Mouse (Mus musculus): ENCODE results near the gene Prkce. TPM values are rescaled to one million over a fixed set of nuclear protein-coding genes. Genes with fewer than 3 reads are reported as not detected.
A peak's percentile ranks its signal among the peaks of the same experiment; 100 is the strongest.

The Prkce gene
- polyA plus RNA-seq, 1 experiment from 2014 or later, result 4.4 TPM

DNA sequence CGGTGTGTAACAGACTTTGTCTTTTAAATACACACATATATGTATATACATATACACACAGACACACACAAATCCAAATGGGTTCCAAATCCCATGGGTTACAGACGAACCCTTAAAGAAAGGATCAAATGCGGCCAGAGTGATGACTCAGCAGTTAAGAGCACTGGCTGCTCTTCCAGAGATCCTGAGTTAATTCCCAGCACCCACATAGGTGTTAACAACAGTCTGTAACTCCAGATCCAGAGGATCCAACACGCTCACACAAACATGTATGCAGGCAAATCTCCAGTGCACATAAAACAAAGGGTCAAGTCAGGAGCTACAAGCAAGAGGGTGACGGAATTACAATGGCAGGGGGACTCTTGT, 41.2 kb downstream of the Prkce start:
- no peak overlapping the region for H3K4me3 ChIP-seq (replicated peaks; ENCODE audit: low read length)
- no peak for ATAC-seq (ENCODE audit: insufficient read depth, low FRiP score)
- no peak overlapping the region for H3K9ac ChIP-seq (ENCODE audit: low read length)
- no peaks in the 10 kb centered on the region for H3K27me3 ChIP-seq (ENCODE audit: control insufficient read depth, insufficient read depth, low read length)
- H3K27ac ChIP-seq (ENCODE audit: low read length), result no peak overlapping the region
- H3K4me2 ChIP-seq (ENCODE audit: low read depth, low read length), result no peak overlapping the region
- H3K9me3 ChIP-seq (replicated peaks; ENCODE audit: control insufficient read depth, low read length), result no peaks in the 10 kb centered on the region
- H3K36me3 ChIP-seq (ENCODE audit: control insufficient read depth, insufficient read depth, low read length), result no peaks in the 10 kb centered on the region
- H3K4me1 ChIP-seq (ENCODE audit: control insufficient read depth, insufficient read depth, low read length), result no peaks in the 10 kb centered on the region
- WGBS, result 88% methylated on average over 5 of the region's 5 CpGs

DNA sequence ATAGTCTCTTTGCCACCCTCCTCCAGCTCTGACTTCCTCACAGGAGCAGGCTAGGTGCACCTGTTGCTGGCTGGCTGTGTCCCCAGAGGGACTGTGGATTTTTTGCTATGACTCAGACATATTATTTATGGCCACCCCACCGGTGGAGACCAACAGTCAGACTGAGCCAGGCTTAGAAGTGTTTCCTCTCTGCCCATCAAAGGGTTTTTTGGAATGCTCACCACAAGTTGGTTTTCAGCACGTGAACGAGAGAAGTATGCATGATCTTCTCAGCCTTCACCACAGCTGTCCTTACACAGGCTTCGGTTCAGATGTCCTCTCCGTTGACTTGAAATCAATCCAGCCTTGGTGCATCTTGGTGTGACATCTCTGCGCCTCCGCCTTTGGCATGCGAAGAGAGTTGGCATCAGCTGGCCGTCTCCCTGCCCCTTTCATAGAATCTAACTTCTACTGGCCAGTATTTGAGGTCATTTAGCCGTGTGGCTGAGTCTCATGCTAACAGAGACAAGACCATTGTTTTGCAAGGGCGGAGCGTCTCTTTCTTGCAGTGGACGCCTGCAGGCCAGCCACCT, 42.2 kb downstream of the Prkce start:
- Histone ChIP-seq H3K4me1 (ENCODE audit: control insufficient read depth, insufficient read depth, low read length) (no peaks in the 10 kb centered on the region; the same call in 1 of the 2 replicates), H3K27ac (ENCODE audit: low read length) (no peak overlapping the region), H3K4me2 (ENCODE audit: low read depth, low read length) (no peak overlapping the region), H3K9me3 (replicated peaks; ENCODE audit: control insufficient read depth, low read length) (no peaks in the 10 kb centered on the region), H3K4me3 (replicated peaks; ENCODE audit: low read length) (no peak overlapping the region), H3K27me3 (ENCODE audit: control insufficient read depth, insufficient read depth, low read length) (no peaks in the 10 kb centered on the region), H3K36me3 (ENCODE audit: control insufficient read depth, insufficient read depth, low read length) (no peaks in the 10 kb centered on the region), H3K9ac (ENCODE audit: low read length) (no peak overlapping the region)
- no peak for ATAC-seq (ENCODE audit: insufficient read depth, low FRiP score)
- 80% methylated on average over 13 of the region's 13 CpGs for WGBS

DNA sequence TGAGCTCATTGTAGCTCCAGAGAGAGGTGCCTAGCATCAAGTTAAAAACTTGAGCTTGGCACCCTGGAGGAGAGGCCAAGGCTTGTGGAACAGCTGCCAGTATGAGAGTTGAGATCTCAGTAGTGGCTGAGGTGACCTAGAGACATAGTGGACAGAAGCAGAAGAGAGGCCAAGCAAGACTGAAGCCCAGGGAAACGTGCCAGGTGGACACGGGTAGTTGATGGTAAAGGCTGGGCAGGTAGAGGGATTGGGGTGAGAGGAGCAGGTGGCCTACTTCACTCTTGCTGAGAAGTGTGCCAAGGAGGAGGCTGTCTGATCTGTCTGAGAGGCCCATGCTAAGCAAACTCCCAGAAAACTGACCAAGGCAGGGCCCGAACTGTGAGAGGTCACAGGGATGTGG, 44.6 kb downstream of the Prkce start:
- 90% methylated on average over 3 of the region's 3 CpGs for WGBS
- no peak overlapping the region for H3K27ac ChIP-seq (ENCODE audit: low read length)
- no peaks in the 10 kb centered on the region; the same call in 1 of the 2 replicates for H3K4me1 ChIP-seq (ENCODE audit: control insufficient read depth, insufficient read depth, low read length)
- no peak overlapping the region for H3K4me2 ChIP-seq (ENCODE audit: low read depth, low read length)
- no peak overlapping the region for H3K4me3 ChIP-seq (replicated peaks; ENCODE audit: low read length)
- H3K9ac ChIP-seq (ENCODE audit: low read length), result no peak overlapping the region
- no peaks in the 10 kb centered on the region for H3K9me3 ChIP-seq (replicated peaks; ENCODE audit: control insufficient read depth, low read length)
- H3K27me3 ChIP-seq (ENCODE audit: control insufficient read depth, insufficient read depth, low read length), result no peaks in the 10 kb centered on the region
- no peak for ATAC-seq (ENCODE audit: insufficient read depth, low FRiP score)
- H3K36me3 ChIP-seq (ENCODE audit: control insufficient read depth, insufficient read depth, low read length), result no peaks in the 10 kb centered on the region

DNA sequence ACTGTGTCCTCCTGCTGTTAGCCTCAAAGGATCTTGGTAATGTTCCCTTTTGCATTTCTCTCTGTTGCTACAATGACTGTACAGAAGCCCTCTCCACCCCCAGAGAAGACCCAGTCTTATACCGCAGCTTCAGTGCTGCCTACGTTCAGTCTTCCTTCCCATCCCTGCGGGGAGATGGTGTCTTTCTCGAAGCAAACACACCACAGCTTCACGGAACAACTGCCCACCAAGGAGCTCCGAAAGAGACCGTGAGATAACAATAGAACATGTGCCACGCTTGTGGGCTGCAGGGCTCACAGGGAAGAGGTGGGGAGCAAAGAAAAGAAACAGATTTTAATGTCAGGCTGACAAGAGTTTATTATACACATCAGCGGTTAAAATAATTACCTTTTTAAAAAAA, 46.7 kb downstream of the Prkce start:
- H3K4me2 ChIP-seq (ENCODE audit: low read depth, low read length), result no peak overlapping the region
- H3K27me3 ChIP-seq (ENCODE audit: control insufficient read depth, insufficient read depth, low read length), result no peaks in the 10 kb centered on the region
- no peaks in the 10 kb centered on the region; the same call in 1 of the 2 replicates for H3K4me1 ChIP-seq (ENCODE audit: control insufficient read depth, insufficient read depth, low read length)
- H3K4me3 ChIP-seq (replicated peaks; ENCODE audit: low read length), result no peak overlapping the region
- no peak for ATAC-seq (ENCODE audit: insufficient read depth, low FRiP score)
- peak overlapping the region; percentile 54 for H3K9ac ChIP-seq (ENCODE audit: low read length)
- H3K36me3 ChIP-seq (ENCODE audit: control insufficient read depth, insufficient read depth, low read length), result no peaks in the 10 kb centered on the region
- 46% methylated on average over 9 of the region's 9 CpGs for WGBS
- peak overlapping the region; percentile 38; the same call in 1 of the 2 replicates for H3K27ac ChIP-seq (ENCODE audit: low read length)
- H3K9me3 ChIP-seq (replicated peaks; ENCODE audit: control insufficient read depth, low read length), result no peaks in the 10 kb centered on the region

DNA sequence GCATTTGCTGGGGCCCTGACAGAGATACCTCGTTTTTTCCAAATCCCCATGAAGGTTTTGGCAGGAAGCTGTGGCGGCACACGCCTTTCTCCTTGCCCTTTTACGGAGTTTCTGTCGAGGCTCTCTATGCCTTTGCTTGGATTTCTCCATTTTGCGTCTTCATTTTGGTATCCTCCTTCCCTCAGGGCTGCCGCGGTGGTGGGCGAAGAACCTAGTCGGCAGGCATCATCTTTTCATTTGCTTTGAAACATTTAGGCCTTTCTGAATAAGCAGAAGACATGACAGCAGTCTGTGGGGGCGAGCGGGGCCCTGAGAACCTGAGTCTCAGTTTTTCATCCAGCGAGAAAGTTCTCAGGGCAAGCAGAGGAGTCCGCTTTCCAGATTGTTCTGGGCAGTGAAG, 47.2 kb downstream of the Prkce start:
- no peaks in the 10 kb centered on the region for H3K27me3 ChIP-seq (ENCODE audit: control insufficient read depth, insufficient read depth, low read length)
- no peaks in the 10 kb centered on the region for H3K9me3 ChIP-seq (replicated peaks; ENCODE audit: control insufficient read depth, low read length)
- H3K36me3 ChIP-seq (ENCODE audit: control insufficient read depth, insufficient read depth, low read length), result no peaks in the 10 kb centered on the region
- 69% methylated on average over 14 of the region's 14 CpGs for whole genome bisulfite sequencing
- no peak overlapping the region for H3K4me2 ChIP-seq (ENCODE audit: low read depth, low read length)
- no peak overlapping the region for H3K9ac ChIP-seq (ENCODE audit: low read length)
- H3K4me1 ChIP-seq (ENCODE audit: control insufficient read depth, insufficient read depth, low read length), result no peaks in the 10 kb centered on the region; the same call in 1 of the 2 replicates
- H3K27ac ChIP-seq (ENCODE audit: low read length), result peak overlapping the region; percentile 38; the same call in 1 of the 2 replicates
- ATAC-seq (ENCODE audit: insufficient read depth, low FRiP score), result no peak; the same call in 1 of the 2 replicates
- no peak overlapping the region for H3K4me3 ChIP-seq (replicated peaks; ENCODE audit: low read length)

GRCm38 (mm10) chr17:86215771-86216170, 48.2 kb downstream of the Prkce start:
- no peak overlapping the region for H3K4me2 ChIP-seq (ENCODE audit: low read depth, low read length)
- no peak overlapping the region for H3K4me3 ChIP-seq (replicated peaks; ENCODE audit: low read length)
- H3K27me3 ChIP-seq (ENCODE audit: control insufficient read depth, insufficient read depth, low read length), result no peaks in the 10 kb centered on the region
- H3K36me3 ChIP-seq (ENCODE audit: control insufficient read depth, insufficient read depth, low read length), result no peaks in the 10 kb centered on the region
- no peaks in the 10 kb centered on the region for H3K9me3 ChIP-seq (replicated peaks; ENCODE audit: control insufficient read depth, low read length)
- no peak overlapping the region for H3K9ac ChIP-seq (ENCODE audit: low read length)
- H3K4me1 ChIP-seq (ENCODE audit: control insufficient read depth, insufficient read depth, low read length), result no peaks in the 10 kb centered on the region; the same call in 1 of the 2 replicates
- ATAC-seq (ENCODE audit: insufficient read depth, low FRiP score), result peak; percentile 23; the same call in 1 of the 2 replicates
- H3K27ac ChIP-seq (ENCODE audit: low read length), result no peak overlapping the region
- 74% methylated on average over 7 of the region's 7 CpGs for WGBS

DNA sequence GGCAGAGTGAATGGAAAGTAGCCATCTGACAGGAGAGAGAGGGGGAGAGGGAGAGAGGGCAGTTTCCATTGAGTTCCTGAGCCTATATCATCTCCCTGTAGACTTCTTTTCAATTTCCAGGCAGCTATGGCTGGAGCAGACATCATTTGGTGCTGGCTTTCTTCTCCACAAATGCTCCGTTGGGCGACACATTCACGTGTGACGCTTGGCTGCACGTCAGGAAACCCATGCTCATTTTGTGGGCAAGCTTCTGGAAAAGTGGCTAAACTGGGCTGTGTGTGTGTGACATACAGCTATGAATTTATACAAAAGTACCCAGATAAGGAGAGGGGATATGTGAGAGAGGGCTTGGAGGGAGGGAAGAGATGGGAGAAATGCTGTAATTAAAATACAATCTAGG, 49.9 kb downstream of the Prkce start:
- Histone ChIP-seq H3K4me1 (ENCODE audit: control insufficient read depth, insufficient read depth, low read length) (no peaks in the 10 kb centered on the region; the same call in 1 of the 2 replicates), H3K9ac (ENCODE audit: low read length) (no peak overlapping the region), H3K27ac (ENCODE audit: low read length) (no peak overlapping the region), H3K27me3 (ENCODE audit: control insufficient read depth, insufficient read depth, low read length) (no peaks in the 10 kb centered on the region), H3K36me3 (ENCODE audit: control insufficient read depth, insufficient read depth, low read length) (no peaks in the 10 kb centered on the region), H3K4me3 (replicated peaks; ENCODE audit: low read length) (no peak overlapping the region), H3K9me3 (replicated peaks; ENCODE audit: control insufficient read depth, low read length) (no peaks in the 10 kb centered on the region), H3K4me2 (ENCODE audit: low read depth, low read length) (no peak overlapping the region)
- 82% methylated on average over 5 of the region's 5 CpGs for WGBS
- no peak for ATAC-seq (ENCODE audit: insufficient read depth, low FRiP score)

GRCm38 (mm10) chr17:86218553-86218952, 51.0 kb downstream of the Prkce start:
- Histone ChIP-seq H3K4me2 (ENCODE audit: low read depth, low read length) (no peak overlapping the region), H3K9ac (ENCODE audit: low read length) (no peak overlapping the region), H3K9me3 (replicated peaks; ENCODE audit: control insufficient read depth, low read length) (no peaks in the 10 kb centered on the region), H3K27ac (ENCODE audit: low read length) (no peak overlapping the region), H3K4me3 (replicated peaks; ENCODE audit: low read length) (no peak overlapping the region), H3K4me1 (ENCODE audit: control insufficient read depth, insufficient read depth, low read length) (no peaks in the 10 kb centered on the region; the same call in 1 of the 2 replicates), H3K36me3 (ENCODE audit: control insufficient read depth, insufficient read depth, low read length) (no peaks in the 10 kb centered on the region), H3K27me3 (ENCODE audit: control insufficient read depth, insufficient read depth, low read length) (no peaks in the 10 kb centered on the region)
- ATAC-seq (ENCODE audit: insufficient read depth, low FRiP score), result no peak
- 81% methylated on average over 11 of the region's 11 CpGs for WGBS

- 63% methylated on average over 10 of the region's 10 CpGs for WGBS
- Histone ChIP-seq H3K4me1 (ENCODE audit: control insufficient read depth, insufficient read depth, low read length) (no peaks in the 10 kb centered on the region), H3K9ac (ENCODE audit: low read length) (no peak overlapping the region), H3K4me2 (ENCODE audit: low read depth, low read length) (no peak overlapping the region), H3K9me3 (replicated peaks; ENCODE audit: control insufficient read depth, low read length) (no peaks in the 10 kb centered on the region), H3K4me3 (replicated peaks; ENCODE audit: low read length) (no peak overlapping the region), H3K36me3 (ENCODE audit: control insufficient read depth, insufficient read depth, low read length) (no peaks in the 10 kb centered on the region), H3K27me3 (ENCODE audit: control insufficient read depth, insufficient read depth, low read length) (no peaks in the 10 kb centered on the region), H3K27ac (ENCODE audit: low read length) (no peak overlapping the region)
- ATAC-seq (ENCODE audit: insufficient read depth, low FRiP score), result no peak
These were observed 58.1 kb downstream of the Prkce start for GRCm38 (mm10) chr17:86225488-86226186.

All from stomach, embryonic 16.5 days (tissue).